Mouse (Mus musculus) NIH3T3 (cell line): ENCODE results near the gene Kcnk12.

Source experiments
- DNase-seq: peaks from one replicate; pipeline ENCODE4 v3.0.0-alpha.2; 2012; ENCODE audit warnings: low read depth

The Kcnk12 gene

GRCm38 (mm10) chr17:87785721-87786120, 12.1 kb downstream of the Kcnk12 start:
- DNase-seq: no peak

GRCm38 (mm10) chr17:87784911-87785310, 12.9 kb downstream of the Kcnk12 start:
- DNase-seq: no peak

GRCm38 (mm10) chr17:87784141-87784831, 13.5 kb downstream of the Kcnk12 start:
- no peak for DNase-seq

GRCm38 (mm10) chr17:87781244-87781643, 16.6 kb downstream of the Kcnk12 start:
- no peak for DNase-seq

GRCm38 (mm10) chr17:87780164-87780563, 17.6 kb downstream of the Kcnk12 start:
- no peak for DNase-seq

- DNase-seq: no peak
These were observed 22.8 kb downstream of the Kcnk12 start for GRCm38 (mm10) chr17:87774982-87775381.

- DNase-seq: peak; percentile 31
These were observed 24.6 kb downstream of the Kcnk12 start for GRCm38 (mm10) chr17:87773175-87773574.

- peak; percentile 59 for DNase-seq
These were observed 27.0 kb downstream of the Kcnk12 start for GRCm38 (mm10) chr17:87770766-87771165.

GRCm38 (mm10) chr17:87766888-87767287, 30.9 kb downstream of the Kcnk12 start:
- DNase-seq: peak; percentile 31

- no peak for DNase-seq
These were observed 32.8 kb downstream of the Kcnk12 start for GRCm38 (mm10) chr17:87765031-87765430.

- DNase-seq: peak; percentile 86
These were observed 34.6 kb downstream of the Kcnk12 start for GRCm38 (mm10) chr17:87763146-87763545.

- no peak for DNase-seq
These were observed 37.5 kb downstream of the Kcnk12 start for GRCm38 (mm10) chr17:87760315-87760714.

- no peak for DNase-seq
These were observed 51.6 kb downstream of the Kcnk12 start for GRCm38 (mm10) chr17:87745926-87746888.

GRCm38 (mm10) chr17:87744985-87745925, 52.5 kb downstream of the Kcnk12 start:
- DNase-seq: no peak

GRCm38 (mm10) chr17:87739835-87740234, 58.0 kb downstream of the Kcnk12 start:
- DNase-seq: peak; percentile 11

- no peak for DNase-seq
These were observed 60.6 kb downstream of the Kcnk12 start for GRCm38 (mm10) chr17:87737144-87737543.

- DNase-seq: no peak
These were observed 63.3 kb downstream of the Kcnk12 start for GRCm38 (mm10) chr17:87734471-87734870.

- DNase-seq: no peak
These were observed 65.8 kb downstream of the Kcnk12 start for GRCm38 (mm10) chr17:87731962-87732361.

- no peak for DNase-seq
These were observed 71.1 kb downstream of the Kcnk12 start for GRCm38 (mm10) chr17:87726489-87727356.

GRCm38 (mm10) chr17:87724727-87725126, 73.1 kb downstream of the Kcnk12 start:
- DNase-seq: no peak

- no peak for DNase-seq
These were observed 97.7 kb downstream of the Kcnk12 start for GRCm38 (mm10) chr17:87700101-87700500.
